Mouse (Mus musculus) bone marrow, adult 2 months (tissue): Measurements from ENCODE around the gene Cyp27a1.

Experiments used
- CTCF ChIP-seq: fragments of 200-500 bp; IDR thresholded peaks from 2 replicates; pipeline ENCODE4 v1.5.1; 2011; ENCODE audit warnings: low read length, control low read depth; ENCODE audit not compliant: control insufficient read depth, insufficient read depth
- POLR2A ChIP-seq: fragments of 200-500 bp; IDR thresholded peaks from 2 replicates; pipeline ENCODE4 v1.6.1; 2011; ENCODE audit warnings: low read depth, mild to moderate bottlenecking, control low read depth, low read length, borderline replicate concordance; ENCODE audit not compliant: control insufficient read depth

GRCm38 (mm10) chr1:74774062-74774461, 60.7 kb downstream of the Cyp27a1 start:
- TF ChIP-seq CTCF (no peak), POLR2A (no peak)
